Mouse (Mus musculus): ENCODE results near the gene Vgf.

Gene Vgf

GRCm38 (mm10) chr5:137026092-137026491, at the start of gene Vgf:
Gene Vgf, plus strand, starts transcription at chr5:137026392.
- no peak for DNase-seq

- peak; percentile 64 for DNase-seq
Measured at GRCm38 (mm10) chr5:136977769-136978168, 48.4 kb upstream of the Vgf start.

DNA sequence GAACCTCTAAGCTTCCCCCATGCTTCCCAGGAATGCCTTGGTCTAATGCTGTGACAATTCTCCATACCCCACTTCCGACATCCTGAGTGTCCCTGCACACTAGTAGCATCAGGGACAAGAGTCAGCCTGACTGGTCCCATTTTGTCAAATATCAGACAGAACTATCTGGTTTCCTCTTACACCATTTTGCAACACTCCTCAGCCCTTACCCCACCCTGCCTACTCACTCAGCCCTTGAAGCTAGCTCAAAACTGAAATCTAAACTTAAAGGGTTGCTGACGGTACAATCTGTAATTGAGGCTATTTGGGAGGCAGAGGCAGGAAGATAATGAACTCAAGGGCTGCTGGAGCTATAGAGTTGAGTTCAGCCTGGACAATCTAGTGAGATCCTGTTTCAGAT, 46.4 kb upstream of the Vgf start:
- DNase-seq, result no peak

- DNase-seq, result no peak
Measured at GRCm38 (mm10) chr5:136980974-136981373, 45.2 kb upstream of the Vgf start.

DNA sequence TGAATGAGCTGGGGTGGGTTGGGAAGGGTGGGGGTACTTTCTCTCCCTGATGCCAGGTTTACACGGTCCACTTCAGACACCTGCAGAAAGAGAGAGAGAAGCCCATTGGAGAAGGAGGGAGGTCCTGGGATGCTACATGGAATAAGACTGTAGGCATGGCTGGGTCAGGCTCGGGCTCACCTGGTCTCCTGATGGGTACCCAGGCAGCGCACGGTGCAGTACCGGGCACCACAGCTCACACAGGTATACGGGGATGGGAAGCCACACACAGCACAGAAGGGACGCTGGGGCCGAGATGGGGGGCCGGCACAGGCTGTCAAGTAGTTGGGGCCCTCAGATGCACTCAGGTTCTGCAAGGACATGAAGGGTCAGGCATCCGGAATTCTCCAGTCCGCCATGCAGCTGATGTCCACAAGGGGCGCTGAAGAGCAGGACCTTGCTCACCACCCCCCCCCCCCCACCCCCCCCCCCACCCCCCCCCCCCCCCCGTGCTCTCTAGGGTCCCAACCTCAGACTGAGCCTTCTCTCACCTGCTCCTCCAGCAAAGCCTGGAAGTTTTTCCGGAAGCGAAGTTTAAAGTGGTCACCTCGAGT, 43.8 kb upstream of the Vgf start:
- peak; percentile 63 for DNase-seq

GRCm38 (mm10) chr5:136984828-136985227, 41.4 kb upstream of the Vgf start:
- no peak for DNase-seq

DNA sequence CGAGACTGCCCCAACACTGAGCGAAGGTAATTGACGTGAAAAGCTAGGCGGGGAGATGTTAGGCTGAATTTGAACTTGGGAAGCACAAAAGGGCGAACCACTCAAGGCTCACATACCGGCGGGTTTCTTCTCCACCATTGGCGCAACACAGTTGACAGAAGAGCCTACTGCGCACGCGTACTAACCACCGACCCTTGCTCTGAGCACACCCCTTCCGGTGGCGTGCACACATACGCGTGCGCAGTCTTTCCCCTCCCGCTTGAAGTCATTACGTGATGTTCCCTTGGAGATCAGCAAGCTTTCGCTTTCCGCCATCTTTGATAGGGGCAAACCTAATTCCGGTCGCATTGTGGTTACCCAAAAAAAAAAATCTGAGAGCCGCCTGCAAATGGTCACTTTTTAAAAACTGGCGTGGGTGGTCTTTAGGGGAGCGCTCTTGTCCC, 39.5 kb upstream of the Vgf start, which contains the start of gene Plod3:
Plod3 (plus strand) TSS at position 325 of the 443 bp plus-strand sequence.
- peak; percentile 99 for DNase-seq

DNA sequence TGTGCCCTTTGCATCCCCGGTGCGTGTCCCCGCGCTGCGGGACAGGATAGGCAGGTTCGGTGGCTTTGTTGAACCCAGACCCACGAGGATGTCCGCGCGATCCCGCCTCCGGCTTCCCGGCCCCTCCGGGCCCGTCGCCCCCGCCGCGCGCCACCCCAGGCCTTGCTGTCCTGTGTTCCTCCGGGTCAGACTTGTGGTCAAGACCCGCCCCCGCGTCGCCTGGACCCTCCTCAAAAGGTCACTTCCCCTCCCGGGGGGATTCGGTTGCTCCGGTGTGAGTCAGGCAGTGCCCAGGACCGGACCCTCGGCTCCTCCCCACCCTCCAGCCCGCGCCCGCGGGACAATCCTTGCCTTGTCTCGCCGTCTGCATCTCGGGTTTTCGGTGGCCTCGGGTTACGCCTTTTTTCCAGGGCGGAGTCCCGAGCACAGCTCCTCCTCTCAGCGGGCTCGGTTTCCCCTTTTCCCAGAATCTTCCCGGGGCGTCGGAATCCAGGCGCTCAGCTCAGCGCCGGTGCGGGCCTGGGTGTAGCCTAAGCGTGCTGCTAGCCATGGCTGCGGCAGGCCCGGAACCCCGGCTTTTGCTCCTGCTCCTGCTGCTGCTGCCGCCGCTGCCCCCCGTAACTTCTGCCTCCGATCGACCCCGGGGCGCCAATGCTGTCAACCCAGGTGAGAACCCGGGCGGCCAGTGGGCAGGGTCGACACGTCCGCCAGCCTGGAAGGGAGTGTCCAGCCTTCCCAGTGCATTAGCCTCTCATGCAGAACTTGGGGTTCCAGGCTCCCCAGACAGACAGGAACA, 38.9 kb upstream of the Vgf start:
- DNase-seq, result peak; percentile 84

- DNase-seq, result no peak
Measured at GRCm38 (mm10) chr5:136987934-136988271, 38.3 kb upstream of the Vgf start, which contains the start of gene Znhit1. Gene Znhit1, minus strand, starts transcription at chr5:136988021.

GRCm38 (mm10) chr5:136988420-136988819, 37.8 kb upstream of the Vgf start:
- DNase-seq, result peak; percentile 55

DNA sequence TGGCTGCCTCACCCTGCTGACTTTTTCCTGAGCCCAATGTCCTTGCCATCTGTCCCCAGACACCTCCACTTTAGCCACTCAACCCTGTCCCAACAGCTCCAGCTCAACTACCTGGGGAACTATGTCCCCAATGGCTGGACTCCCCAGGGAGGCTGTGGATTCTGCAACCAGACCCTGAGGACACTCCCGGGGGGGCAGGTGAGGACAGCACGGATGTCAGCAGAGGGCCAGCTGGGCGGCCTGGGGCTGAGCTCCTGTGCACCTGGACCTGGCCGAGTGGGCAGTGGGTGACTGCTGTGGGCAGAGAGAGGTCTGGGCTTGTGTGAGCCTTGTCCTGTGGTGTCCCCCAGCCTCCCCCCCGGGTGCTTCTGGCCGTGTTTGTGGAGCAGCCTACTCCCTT, 36.4 kb upstream of the Vgf start:
- no peak for DNase-seq

DNA sequence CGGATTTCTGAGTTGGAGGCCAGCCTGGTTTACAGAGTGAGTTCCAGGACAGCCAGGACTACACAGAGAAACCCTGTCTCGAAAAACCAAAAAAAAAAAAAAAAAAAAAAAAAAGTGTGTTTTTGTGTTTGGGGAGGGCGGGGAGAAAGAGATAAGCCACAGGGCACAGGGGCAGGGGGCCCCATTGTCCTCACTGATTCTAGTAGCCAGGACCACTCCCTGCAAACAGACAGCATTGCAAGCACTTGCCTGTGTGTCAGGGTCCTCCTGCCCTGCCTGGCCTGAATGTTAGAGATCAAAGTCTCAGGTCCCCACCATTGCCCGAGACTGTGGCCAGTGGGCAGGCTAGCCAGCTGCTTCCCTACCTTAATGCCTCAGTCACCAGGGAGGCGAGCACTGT, 26.7 kb upstream of the Vgf start:
- no peak for DNase-seq

- DNase-seq, result no peak
Measured at GRCm38 (mm10) chr5:137000612-137001011, 25.6 kb upstream of the Vgf start.

- DNase-seq, result no peak
Measured at GRCm38 (mm10) chr5:137007276-137007675, 18.9 kb upstream of the Vgf start.

DNA sequence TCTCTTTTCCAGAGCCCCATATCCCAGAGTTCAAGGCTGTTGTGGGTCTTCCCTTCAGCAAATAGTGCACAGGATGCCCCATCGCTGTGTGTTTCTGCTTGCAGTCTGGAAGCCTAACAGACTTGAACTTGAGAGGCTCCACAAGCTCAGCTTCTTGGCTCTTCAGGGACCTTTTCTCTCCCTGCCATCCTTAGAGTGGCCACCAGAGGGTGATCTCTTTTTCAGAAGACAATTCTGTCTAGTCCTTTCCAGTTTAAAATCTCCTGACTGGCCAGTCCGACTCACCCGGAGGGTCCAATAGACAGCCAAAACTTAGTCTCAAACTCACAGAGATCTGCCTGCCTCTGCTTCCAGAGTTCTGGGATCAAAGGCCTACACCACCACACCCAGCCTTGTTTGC, 16.2 kb upstream of the Vgf start:
- peak; percentile 61 for DNase-seq

- no peak for DNase-seq
Measured at GRCm38 (mm10) chr5:137012401-137012950, 13.7 kb upstream of the Vgf start.

DNA sequence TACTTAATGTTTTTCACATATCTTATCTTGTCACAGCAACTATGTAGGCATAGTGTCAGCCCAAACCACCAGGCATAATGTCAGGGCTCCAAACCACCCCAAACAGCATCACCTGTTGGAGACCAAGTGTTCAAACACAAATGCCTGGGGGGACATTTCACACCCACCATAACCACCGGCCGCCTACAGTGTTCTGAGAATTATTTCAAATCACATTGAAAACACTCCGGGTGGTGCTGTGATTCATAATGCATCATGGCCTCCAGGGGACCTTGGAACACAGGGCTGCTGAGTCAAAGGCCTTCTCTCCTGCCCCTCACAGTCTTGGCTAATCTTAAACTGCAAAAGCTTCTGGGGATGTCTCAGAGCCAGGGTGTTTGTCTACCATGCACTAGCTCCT, 10.3 kb upstream of the Vgf start:
- DNase-seq, result no peak

- no peak for DNase-seq
Measured at GRCm38 (mm10) chr5:137024318-137024717, 1.9 kb upstream of the Vgf start.

DNA sequence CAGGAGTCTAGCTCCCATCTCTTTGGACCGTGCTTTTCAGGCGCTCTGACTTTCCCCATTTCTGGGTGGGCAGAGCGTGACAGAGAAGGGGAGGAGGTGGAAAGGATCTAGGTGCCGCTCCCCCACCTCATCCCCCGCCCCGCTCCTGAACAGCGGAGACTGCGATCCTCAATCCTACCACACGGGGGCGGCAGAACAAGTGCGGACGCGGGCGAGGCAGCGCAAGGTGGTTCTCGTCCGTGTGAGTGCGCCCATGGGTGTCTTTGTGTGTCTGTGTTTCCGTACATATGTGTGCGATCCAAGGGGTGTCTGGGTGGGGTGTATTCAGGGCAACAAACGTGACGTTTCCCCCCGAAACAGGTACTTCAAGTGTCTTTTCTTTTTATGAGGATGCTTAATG, 1.1 kb upstream of the Vgf start:
- peak; percentile 80 for DNase-seq

GRCm38 (mm10) chr5:137028561-137029272, 2.5 kb downstream of the Vgf start:
- DNase-seq, result no peak

GRCm38 (mm10) chr5:137029273-137029585, 3.0 kb downstream of the Vgf start:
- no peak for DNase-seq

DNA sequence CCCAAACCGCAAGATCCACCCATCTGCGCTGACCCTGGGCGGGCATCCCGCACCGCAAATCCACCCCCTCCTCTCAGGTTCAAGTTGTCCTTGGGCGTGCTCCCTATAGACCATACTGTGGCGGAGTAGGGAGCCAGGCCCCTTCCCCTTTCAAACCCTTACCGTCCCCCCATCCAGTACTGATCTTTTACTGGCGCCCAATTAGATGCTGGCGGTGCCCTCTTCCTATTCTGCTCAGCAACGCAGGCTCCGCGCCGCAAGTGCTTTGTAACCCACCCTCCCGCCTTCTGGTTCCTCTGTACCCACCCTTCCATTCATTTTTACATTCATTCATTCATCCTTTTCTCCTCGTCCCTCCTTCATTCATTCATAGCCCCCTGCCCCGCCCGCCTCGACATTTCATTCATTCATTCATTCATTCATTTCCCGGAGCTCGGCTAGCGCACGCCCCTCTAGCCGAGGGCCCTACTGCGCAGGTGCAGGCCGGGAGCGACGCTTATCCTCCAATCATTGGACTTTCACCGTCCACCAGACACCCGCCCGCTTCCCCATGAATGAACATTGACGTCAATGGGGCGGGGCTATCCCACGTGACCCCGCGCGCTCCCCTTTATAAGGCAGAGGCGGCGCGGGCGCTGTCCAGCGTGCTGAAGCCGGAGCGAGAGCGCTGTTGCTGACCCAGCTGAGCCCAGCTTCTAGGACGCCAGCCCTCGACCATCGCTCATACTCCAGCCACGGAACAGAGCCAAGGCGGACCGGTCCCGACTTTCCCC, 3.6 kb downstream of the Vgf start:
- DNase-seq, result peak; percentile 97

DNA sequence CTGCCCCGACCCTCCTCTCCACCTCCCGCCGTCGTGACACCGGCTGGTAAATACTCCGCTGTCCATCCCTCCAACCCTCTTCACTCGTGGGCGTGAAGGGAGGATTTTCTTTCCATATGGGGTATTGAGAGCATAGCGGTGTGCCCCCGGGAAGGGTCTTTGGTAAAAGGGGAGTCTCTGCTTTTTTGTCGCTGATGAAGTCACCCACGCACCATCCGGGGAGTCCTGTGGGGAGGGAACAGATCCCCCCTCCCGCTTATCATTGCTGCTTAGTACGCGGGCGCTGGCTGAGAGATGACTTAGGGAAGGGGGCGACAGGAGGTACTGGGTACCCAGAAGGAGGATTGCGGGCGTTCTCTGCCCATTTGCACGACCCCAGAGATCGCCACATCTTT, 4.2 kb downstream of the Vgf start:
- DNase-seq, result no peak

Measured in lung, postnatal 36 days (tissue).